Mouse (Mus musculus): ENCODE measurements around the gene Wdr76. TPM values are rescaled to one million over a fixed set of nuclear protein-coding genes. Genes with fewer than 3 reads are reported as not detected.

The Wdr76 gene
- total RNA-seq, 2 experiments from 2014 or later = 52.7 to 55.8 TPM

DNA sequence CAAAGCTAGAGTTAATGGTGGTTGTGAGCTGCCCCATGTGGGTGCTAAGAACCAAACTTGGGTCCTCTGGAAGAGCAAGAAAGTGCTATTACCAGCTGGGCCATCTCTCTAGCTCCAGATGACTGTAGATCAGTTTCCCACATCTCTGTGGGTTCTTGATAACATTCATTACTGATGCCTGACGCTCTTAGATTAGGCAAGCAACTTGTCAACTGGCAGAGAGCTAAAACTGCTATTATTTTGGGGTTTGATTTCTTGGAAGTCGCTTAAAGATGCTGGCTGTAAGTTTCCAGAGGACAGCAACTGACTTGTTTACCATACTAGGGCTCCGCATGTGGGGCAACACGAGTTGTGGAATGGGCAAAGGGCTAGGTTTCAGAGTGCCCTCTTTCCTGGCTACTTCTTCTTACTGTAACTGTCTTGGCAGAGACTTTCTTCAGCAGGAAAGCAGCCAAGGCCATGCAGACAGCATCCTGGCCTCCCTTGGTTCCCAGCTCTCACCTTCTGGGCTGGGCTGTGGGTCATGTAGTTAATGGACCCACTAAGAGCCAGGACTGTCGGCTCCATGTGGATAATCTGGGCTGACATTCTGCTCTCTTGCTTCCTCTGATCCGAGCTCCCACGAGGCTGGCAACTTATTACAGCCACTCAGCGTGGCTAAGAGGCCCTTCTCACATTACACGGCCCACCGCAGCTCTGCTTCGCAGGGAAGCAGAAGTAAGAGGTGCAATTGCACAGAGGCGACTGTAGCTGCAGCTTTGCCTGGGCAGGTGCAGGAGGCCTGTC is 81.2 kb downstream of the Wdr76 start:
- ATAC-seq (replicated peaks; ENCODE audit: low FRiP score, low TSS enrichment, poor library complexity, severe bottlenecking) = peak; percentile 60

GRCm38 (mm10) chr2:121588309-121588694 is 81.8 kb downstream of the Wdr76 start:
- no peak for ATAC-seq (replicated peaks; ENCODE audit: low FRiP score, low TSS enrichment, poor library complexity, severe bottlenecking)

GRCm38 (mm10) chr2:121594131-121594530 is 87.6 kb downstream of the Wdr76 start:
- no peak for ATAC-seq (replicated peaks; ENCODE audit: low FRiP score, low TSS enrichment, poor library complexity, severe bottlenecking)

Other genes with a start within 250 kb of the Wdr76 start
- 22.9 and 33.3 TPM in 2 replicates for gene Trp53bp1, start 235.3 kb upstream of the Wdr76 start, total RNA-seq (2014; fragmentation: Nextera tagmentation)
- 22.6 and 31.8 TPM in 2 replicates for gene Trp53bp1, start 235.3 kb upstream of the Wdr76 start, total RNA-seq (2017)
- 0.10 TPM in 1 of 2 replicates, not detected in the other for gene Map1a, start 217.1 kb upstream of the Wdr76 start, total RNA-seq (2014; fragmentation: Nextera tagmentation)
- not detected in 2 replicates for gene Map1a, start 217.1 kb upstream of the Wdr76 start, total RNA-seq (2017)
- 8.4 and 14.2 TPM in 2 replicates for gene Ppip5k1, start 151.3 kb upstream of the Wdr76 start, total RNA-seq (2014; fragmentation: Nextera tagmentation)
- 8.2 and 10.1 TPM in 2 replicates for gene Ppip5k1, start 151.3 kb upstream of the Wdr76 start, total RNA-seq (2017)
- not detected in 2 replicates for gene Ckmt1, start 149.0 kb upstream of the Wdr76 start, total RNA-seq (2014; fragmentation: Nextera tagmentation)
- not detected in 2 replicates for gene Ckmt1, start 149.0 kb upstream of the Wdr76 start, total RNA-seq (2017)
- gene Strc, start 119.6 kb upstream of the Wdr76 start, total RNA-seq (2014; fragmentation: Nextera tagmentation) = not detected in 2 replicates
- gene Strc, start 119.6 kb upstream of the Wdr76 start, total RNA-seq (2017) = not detected in 2 replicates
- 98.2 and 163 TPM in 2 replicates for gene Pdia3, start 92.9 kb upstream of the Wdr76 start, total RNA-seq (2014; fragmentation: Nextera tagmentation)
- 198 and 215 TPM in 2 replicates for gene Pdia3, start 92.9 kb upstream of the Wdr76 start, total RNA-seq (2017)
- gene Catsper2, start 92.9 kb upstream of the Wdr76 start, total RNA-seq (2014; fragmentation: Nextera tagmentation) = 0.44 and 3.3 TPM in 2 replicates
- 0.56 and 1.3 TPM in 2 replicates for gene Catsper2, start 92.9 kb upstream of the Wdr76 start, total RNA-seq (2017)
- gene Ell3, start 62.4 kb upstream of the Wdr76 start, total RNA-seq (2014; fragmentation: Nextera tagmentation) = not detected in 2 replicates
- not detected in 2 replicates for gene Ell3, start 62.4 kb upstream of the Wdr76 start, total RNA-seq (2017)
- 408 and 415 TPM in 2 replicates for gene Serf2, start 57.5 kb upstream of the Wdr76 start, total RNA-seq (2014; fragmentation: Nextera tagmentation)
- gene Serf2, start 57.5 kb upstream of the Wdr76 start, total RNA-seq (2017) = 367 and 469 TPM in 2 replicates
- 154 and 217 TPM in 2 replicates for gene Hypk, start 53.4 kb upstream of the Wdr76 start, total RNA-seq (2014; fragmentation: Nextera tagmentation)
- gene Hypk, start 53.4 kb upstream of the Wdr76 start, total RNA-seq (2017) = 184 and 205 TPM in 2 replicates
- not detected in 2 replicates for gene Serinc4, start 49.9 kb upstream of the Wdr76 start, total RNA-seq (2014; fragmentation: Nextera tagmentation)
- gene Serinc4, start 49.9 kb upstream of the Wdr76 start, total RNA-seq (2017) = 1.4 TPM in 1 of 2 replicates, not detected in the other
- 19.7 and 20.2 TPM in 2 replicates for gene Mfap1b, start 32.7 kb upstream of the Wdr76 start, total RNA-seq (2014; fragmentation: Nextera tagmentation)
- gene Mfap1b, start 32.7 kb upstream of the Wdr76 start, total RNA-seq (2017) = 50.0 and 51.3 TPM in 2 replicates
- gene Mfap1a, start 58 bp upstream of the Wdr76 start, total RNA-seq (2014; fragmentation: Nextera tagmentation) = 18.6 and 26.6 TPM in 2 replicates
- gene Mfap1a, start 58 bp upstream of the Wdr76 start, total RNA-seq (2017) = 34.0 and 45.9 TPM in 2 replicates

All from megakaryocyte-erythroid progenitor cell, adult 5-6 weeks (primary cell).